Mouse (Mus musculus): ENCODE results near the gene Zbtb9. TPM values are rescaled to one million over a fixed set of nuclear protein-coding genes. Genes with fewer than 3 reads are reported as not detected.

Gene Zbtb9
- polyA plus RNA-seq, 1 experiment from 2014 or later: 17.8 TPM

DNA sequence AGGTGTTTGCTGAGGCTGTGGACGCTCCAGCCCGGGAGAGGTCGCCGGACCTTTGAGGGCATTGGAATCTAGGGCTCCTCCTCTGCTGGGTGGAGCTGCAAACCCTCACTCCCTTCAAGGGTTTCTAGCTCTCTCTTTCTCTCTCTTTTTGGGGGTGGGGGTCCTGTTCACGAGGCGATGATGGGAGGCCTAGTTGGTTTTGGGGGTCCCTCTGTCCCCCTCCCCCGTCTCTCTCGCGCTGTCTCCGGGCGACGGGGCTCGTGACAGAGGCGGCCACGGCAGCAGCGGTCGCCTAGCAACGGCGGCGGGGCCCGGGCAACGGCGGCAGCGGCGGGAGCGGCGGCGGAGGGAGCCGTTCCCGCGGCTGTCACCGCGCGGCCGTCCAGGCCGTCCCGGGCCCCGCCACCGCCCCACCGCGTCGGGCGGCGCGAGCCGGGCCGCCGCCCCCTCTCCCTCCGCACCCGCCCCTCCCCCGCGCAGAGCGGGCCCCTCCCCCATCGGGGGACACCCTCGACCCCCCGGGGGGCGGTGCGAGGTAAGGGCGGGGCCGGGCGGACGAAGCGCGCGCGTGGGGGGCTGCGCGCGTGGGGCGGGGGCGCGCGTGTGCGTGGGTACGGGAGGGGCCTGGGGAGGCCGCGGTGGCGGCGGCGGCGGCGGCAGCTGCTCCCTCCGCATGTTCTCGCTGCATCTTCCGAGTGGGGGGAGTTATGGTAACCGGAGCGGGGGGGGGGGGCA is 24.5 kb upstream of the Zbtb9 start:
- no peaks in the 10 kb centered on the region; the same call in 1 of the 2 replicates for H3K27me3 ChIP-seq
- H3K9me3 ChIP-seq: no peaks in the 10 kb centered on the region
- H3K27ac ChIP-seq: peak overlapping the region; percentile 81
- peaks cover 71% of the 10 kb centered on the region for H3K4me1 ChIP-seq (replicated peaks)
- peak overlapping the region; percentile 85 for H3K4me3 ChIP-seq (replicated peaks)
- peak overlapping the region; percentile 87 for H3K9ac ChIP-seq (replicated peaks)
- peak overlapping the region; percentile 98 for H3K4me2 ChIP-seq
- ATAC-seq (ENCODE audit: insufficient number of reproducible peaks, insufficient read depth, low FRiP score, low TSS enrichment, low read depth): no peak
- under 1% methylated on average over 26 of the region's 87 CpGs for WGBS
- H3K36me3 ChIP-seq: peaks cover 6% of the 10 kb centered on the region; the same call in 1 of the 2 replicates

DNA sequence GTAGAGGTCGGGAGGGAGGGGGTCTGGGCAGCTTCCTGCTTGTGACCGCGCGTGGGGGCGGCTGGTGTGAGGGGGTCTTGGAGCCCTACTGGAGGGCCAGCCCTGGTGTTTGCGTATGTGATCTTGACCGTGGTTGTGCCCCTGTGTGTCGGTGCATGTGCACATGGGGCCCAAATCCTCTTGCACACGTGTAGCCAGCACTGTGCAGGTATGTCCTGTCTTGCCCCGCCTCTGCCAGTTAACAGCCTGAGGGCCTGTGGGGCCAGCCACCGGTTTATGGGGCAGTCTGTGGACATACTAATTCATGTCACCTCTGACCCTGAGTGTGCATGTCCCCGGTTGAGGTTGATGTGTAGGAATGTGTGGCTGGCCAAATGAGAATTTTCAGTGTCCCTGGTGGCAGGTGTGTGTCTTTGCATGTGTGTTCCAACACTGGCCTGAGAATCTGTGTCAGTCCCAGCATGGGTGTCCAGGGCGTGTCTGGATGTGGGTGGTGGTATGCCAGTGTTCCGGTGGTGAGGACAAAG is 23.9 kb upstream of the Zbtb9 start:
- Histone ChIP-seq H3K27ac (peak overlapping the region; percentile 81), H3K4me3 (replicated peaks) (peak overlapping the region; percentile 85), H3K4me2 (peak overlapping the region; percentile 98), H3K9ac (replicated peaks) (peak overlapping the region; percentile 87), H3K36me3 (peaks cover 6% of the 10 kb centered on the region; the same call in 1 of the 2 replicates), H3K9me3 (no peaks in the 10 kb centered on the region), H3K27me3 (no peaks in the 10 kb centered on the region; the same call in 1 of the 2 replicates), H3K4me1 (replicated peaks) (peaks cover 78% of the 10 kb centered on the region)
- WGBS: 7% methylated on average over 13 of the region's 14 CpGs
- ATAC-seq (ENCODE audit: insufficient number of reproducible peaks, insufficient read depth, low FRiP score, low TSS enrichment, low read depth): 0 out of 2 replicates have a peak, but pooled peaks have one; percentile 20

DNA sequence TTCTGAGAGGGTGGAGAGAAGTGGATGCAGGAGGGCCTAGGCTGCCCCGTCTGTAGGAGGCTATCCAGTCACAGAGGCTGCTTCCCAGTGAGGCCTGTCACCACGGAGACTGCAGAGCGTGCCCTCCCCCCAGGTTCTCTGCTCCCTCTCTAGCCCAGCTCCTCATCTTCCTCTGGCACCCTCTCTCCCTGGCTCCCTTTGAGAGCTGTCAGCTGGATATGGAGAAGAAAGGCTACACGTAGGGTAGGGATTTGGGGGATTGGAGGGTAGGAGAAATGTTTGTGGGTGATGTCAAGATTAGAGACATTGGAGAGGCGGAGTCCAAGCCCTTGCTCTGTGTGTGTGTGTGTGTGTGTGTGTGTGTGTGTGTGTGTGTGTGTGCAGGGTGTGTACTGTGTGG is 23.1 kb upstream of the Zbtb9 start:
- H3K4me2 ChIP-seq: peak overlapping the region; percentile 98
- H3K27me3 ChIP-seq: no peaks in the 10 kb centered on the region; the same call in 1 of the 2 replicates
- H3K4me3 ChIP-seq (replicated peaks): peak overlapping the region; percentile 85; the same call in 1 of the 2 replicates
- H3K4me1 ChIP-seq (replicated peaks): peaks cover 78% of the 10 kb centered on the region
- peaks cover 6% of the 10 kb centered on the region for H3K36me3 ChIP-seq
- no peak for ATAC-seq (ENCODE audit: insufficient number of reproducible peaks, insufficient read depth, low FRiP score, low TSS enrichment, low read depth)
- no peaks in the 10 kb centered on the region for H3K9me3 ChIP-seq
- H3K27ac ChIP-seq: peak overlapping the region; percentile 81; the same call in 1 of the 2 replicates
- 43% methylated on average over 5 of the region's 5 CpGs for WGBS
- no peak overlapping the region for H3K9ac ChIP-seq (replicated peaks)

DNA sequence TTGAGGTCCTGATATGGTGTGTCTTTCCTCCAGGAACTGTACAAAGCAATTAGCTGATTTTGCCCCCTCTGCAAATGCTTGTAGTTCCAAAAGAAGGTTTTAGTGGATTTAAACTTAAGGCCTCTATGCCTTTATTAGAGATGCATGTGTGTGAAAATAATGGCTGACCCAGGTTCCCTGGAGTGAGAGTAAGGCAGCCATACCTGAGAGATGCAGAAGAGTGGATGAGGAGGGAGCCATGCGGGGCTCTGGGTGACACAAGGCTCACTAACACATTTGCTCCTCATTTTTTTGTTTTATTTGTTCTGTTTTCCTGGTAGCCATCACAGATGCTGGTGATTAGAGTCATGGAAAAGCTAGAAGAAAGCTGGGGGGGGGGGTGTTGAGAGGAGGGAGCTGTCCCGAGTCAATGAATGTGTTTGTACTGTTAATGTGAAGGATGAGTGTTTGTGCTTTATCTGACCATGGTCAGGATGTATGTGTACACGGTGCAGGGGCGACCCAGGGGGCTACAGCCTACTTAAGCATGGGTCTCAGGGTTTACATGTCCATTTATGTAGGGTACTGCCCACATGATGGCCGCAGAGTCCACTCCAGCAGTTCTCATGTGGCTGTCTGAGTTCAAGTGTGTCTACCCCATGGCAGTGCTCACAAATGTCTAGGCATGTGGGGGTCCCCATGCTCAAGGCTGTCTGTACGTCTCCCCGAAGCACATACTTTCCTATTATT is 22.2 kb upstream of the Zbtb9 start:
- no peaks in the 10 kb centered on the region for H3K9me3 ChIP-seq
- H3K4me1 ChIP-seq (replicated peaks): peaks cover 73% of the 10 kb centered on the region
- H3K36me3 ChIP-seq: peaks cover 13% of the 10 kb centered on the region
- H3K4me3 ChIP-seq (replicated peaks): peak overlapping the region; percentile 46
- peak overlapping the region; percentile 92 for H3K4me2 ChIP-seq
- H3K27me3 ChIP-seq: no peaks in the 10 kb centered on the region; the same call in 1 of the 2 replicates
- 25% methylated on average over 7 of the region's 7 CpGs for WGBS
- H3K9ac ChIP-seq (replicated peaks): no peak overlapping the region; the same call in 1 of the 2 replicates
- no peak for ATAC-seq (ENCODE audit: insufficient number of reproducible peaks, insufficient read depth, low FRiP score, low TSS enrichment, low read depth)
- H3K27ac ChIP-seq: peak overlapping the region; percentile 81

DNA sequence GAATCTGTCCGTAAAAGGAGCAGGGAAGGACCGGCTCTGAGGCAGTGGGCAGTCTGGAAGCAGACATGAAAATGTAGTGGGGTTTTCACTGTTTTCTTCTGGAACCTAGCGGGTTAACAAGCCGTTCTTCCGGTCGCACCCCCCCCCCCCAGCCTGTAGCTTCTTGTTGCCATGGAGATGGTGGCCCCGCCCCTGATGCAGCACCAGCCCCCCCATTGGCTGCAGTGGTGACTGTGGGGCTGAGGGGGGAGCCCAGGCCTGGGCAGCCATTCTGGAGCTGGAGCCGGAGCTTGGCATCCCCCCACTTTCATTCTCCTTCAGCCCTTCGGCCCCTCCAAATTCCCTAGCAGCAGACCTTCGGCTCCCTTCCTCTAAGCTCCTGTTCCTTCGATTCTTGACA is 21.6 kb upstream of the Zbtb9 start:
- Histone ChIP-seq H3K27ac (peak overlapping the region; percentile 81), H3K27me3 (no peaks in the 10 kb centered on the region; the same call in 1 of the 2 replicates), H3K4me3 (replicated peaks) (peak overlapping the region; percentile 46), H3K4me2 (peak overlapping the region; percentile 92), H3K4me1 (replicated peaks) (peaks cover 66% of the 10 kb centered on the region), H3K9ac (replicated peaks) (peak overlapping the region; percentile 66), H3K9me3 (no peaks in the 10 kb centered on the region), H3K36me3 (peaks cover 19% of the 10 kb centered on the region)
- ATAC-seq (ENCODE audit: insufficient number of reproducible peaks, insufficient read depth, low FRiP score, low TSS enrichment, low read depth): peak; percentile 41
- WGBS: under 1% methylated on average over 10 of the region's 11 CpGs

DNA sequence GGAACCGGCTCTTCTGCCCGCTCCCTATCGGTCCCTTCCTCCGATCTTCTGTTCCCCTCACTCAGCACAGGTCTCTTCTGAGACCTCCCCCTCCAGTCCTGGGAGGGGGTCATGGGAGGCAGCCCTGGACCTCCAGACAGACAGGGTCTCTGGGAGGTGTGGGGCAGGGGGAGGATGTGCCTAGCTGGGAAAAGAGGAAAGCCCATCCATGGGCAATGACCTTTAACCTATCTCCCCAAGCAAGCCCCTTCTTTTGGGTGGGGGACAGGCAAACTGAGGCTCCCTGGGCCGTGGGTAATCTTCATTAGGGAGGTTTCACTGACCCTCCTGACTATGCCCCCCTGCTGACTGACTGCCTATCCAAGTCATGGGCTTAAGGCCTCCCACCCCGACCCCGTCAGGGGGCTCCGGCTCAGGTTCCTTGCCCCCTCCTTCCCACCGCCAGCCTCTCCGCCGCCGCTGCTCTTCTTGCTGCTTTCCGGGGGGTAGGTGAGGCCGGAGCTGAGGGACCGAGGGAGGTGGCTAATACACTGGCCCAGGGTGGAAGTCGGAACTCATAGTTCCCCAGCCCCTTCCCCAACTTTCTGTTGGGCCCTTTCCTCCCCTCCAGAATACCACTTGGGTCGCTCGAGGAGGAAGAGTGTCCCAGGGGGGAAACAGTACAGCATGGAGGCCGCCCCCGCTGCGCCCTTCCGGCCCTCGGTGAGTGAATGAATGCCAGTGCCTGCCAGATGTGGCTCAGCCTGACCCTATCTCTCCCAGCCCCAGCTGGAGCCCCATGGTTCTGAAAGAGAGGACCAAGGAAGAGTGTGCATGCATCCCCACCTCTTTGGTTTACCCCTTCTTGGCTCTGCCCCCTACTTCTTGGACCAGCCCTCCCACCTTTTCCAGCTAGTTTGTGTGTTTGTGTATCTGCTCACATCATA is 20.8 kb upstream of the Zbtb9 start:
- Histone ChIP-seq H3K4me3 (replicated peaks) (peak overlapping the region; percentile 46), H3K9me3 (no peaks in the 10 kb centered on the region), H3K4me1 (replicated peaks) (peaks cover 58% of the 10 kb centered on the region), H3K27ac (peak overlapping the region; percentile 81), H3K4me2 (peak overlapping the region; percentile 92), H3K27me3 (no peaks in the 10 kb centered on the region; the same call in 1 of the 2 replicates), H3K9ac (replicated peaks) (peak overlapping the region; percentile 66), H3K36me3 (peaks cover 27% of the 10 kb centered on the region)
- ATAC-seq (ENCODE audit: insufficient number of reproducible peaks, insufficient read depth, low FRiP score, low TSS enrichment, low read depth): peak; percentile 45; the same call in 1 of the 2 replicates
- WGBS: 4% methylated on average over 22 of the region's 23 CpGs

DNA sequence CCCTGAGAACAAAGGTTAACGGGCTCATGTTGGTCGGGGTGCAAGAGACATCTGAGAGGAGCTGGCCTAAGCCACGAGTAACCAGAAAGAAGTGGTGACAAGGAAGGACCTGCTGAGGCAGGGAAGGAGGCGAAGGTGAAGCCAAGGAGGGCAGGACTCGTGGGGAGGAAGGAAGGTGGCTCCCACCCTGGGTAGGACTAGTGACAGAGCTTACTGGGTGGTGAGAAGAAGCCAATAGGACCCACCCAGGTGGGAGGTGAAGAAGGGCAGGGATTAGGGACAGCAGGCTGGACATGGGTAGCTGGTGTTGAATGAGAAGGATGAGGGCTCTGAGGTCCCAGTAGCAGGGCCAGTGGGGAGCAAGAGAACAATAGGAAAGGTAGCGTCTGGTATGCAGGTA is 19.8 kb upstream of the Zbtb9 start:
- H3K27me3 ChIP-seq: no peaks in the 10 kb centered on the region; the same call in 1 of the 2 replicates
- H3K4me1 ChIP-seq (replicated peaks): peaks cover 52% of the 10 kb centered on the region
- H3K9me3 ChIP-seq: no peaks in the 10 kb centered on the region
- peak overlapping the region; percentile 46 for H3K4me3 ChIP-seq (replicated peaks)
- 22% methylated on average over 6 of the region's 6 CpGs for WGBS
- H3K4me2 ChIP-seq: peak overlapping the region; percentile 92
- peaks cover 37% of the 10 kb centered on the region for H3K36me3 ChIP-seq
- H3K9ac ChIP-seq (replicated peaks): peak overlapping the region; percentile 66
- H3K27ac ChIP-seq: 0 out of 2 replicates have a peak overlapping the region, but pooled peaks have one; percentile 81
- ATAC-seq (ENCODE audit: insufficient number of reproducible peaks, insufficient read depth, low FRiP score, low TSS enrichment, low read depth): no peak

DNA sequence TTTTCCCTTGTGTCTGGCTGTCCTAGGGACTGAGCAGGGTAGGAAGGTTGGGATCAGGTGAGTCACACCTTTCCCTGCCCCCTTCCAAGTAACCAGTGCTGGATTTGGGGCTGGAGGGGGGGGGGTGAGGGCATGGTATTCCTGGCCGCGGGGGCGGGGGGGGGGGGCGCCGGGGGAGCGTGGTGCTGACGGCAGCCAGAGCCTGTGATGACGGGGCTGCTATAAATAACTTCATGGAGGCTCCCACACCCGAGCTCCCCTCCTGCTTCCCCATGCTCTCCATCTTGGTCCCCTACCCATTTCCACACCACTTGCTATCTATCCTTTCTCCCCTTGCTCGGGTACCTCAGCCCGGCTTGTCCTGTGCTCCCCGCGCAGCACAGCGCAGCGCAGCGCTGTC is 19.2 kb upstream of the Zbtb9 start:
- Histone ChIP-seq H3K27ac (peak overlapping the region; percentile 72), H3K4me2 (peak overlapping the region; percentile 92), H3K9me3 (no peaks in the 10 kb centered on the region), H3K4me3 (replicated peaks) (peak overlapping the region; percentile 46), H3K9ac (replicated peaks) (peak overlapping the region; percentile 66), H3K27me3 (no peaks in the 10 kb centered on the region; the same call in 1 of the 2 replicates), H3K36me3 (peaks cover 43% of the 10 kb centered on the region), H3K4me1 (replicated peaks) (peaks cover 51% of the 10 kb centered on the region)
- 17% methylated on average over 11 of the region's 16 CpGs for WGBS
- no peak for ATAC-seq (ENCODE audit: insufficient number of reproducible peaks, insufficient read depth, low FRiP score, low TSS enrichment, low read depth)

DNA sequence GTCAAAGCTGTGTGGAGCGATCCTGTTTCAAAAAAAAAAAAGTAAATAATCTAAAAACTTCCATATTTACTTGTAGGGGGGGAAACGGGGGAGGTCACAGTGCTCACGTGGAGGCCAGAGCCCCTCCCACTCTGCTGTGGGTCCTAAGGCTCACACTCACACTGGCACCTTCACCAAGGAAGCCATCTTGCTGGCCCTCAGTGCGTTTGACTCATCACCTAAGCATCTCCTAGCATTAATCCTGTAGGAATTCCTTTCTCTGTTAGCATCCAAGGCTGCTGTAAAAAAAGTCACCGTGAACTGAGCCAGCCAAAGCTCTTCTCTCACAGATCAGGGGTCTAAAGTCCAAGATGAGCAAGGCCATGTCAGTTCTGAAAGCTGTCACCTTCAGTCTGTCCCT is 16.7 kb upstream of the Zbtb9 start:
- Histone ChIP-seq H3K36me3 (peaks cover 68% of the 10 kb centered on the region), H3K27ac (no peak overlapping the region), H3K4me1 (replicated peaks) (peaks cover 25% of the 10 kb centered on the region), H3K4me3 (replicated peaks) (no peak overlapping the region), H3K9me3 (no peaks in the 10 kb centered on the region), H3K9ac (replicated peaks) (no peak overlapping the region), H3K4me2 (no peak overlapping the region), H3K27me3 (no peaks in the 10 kb centered on the region; the same call in 1 of the 2 replicates)
- 87% methylated on average over 5 of the region's 5 CpGs for WGBS
- no peak for ATAC-seq (ENCODE audit: insufficient number of reproducible peaks, insufficient read depth, low FRiP score, low TSS enrichment, low read depth)

DNA sequence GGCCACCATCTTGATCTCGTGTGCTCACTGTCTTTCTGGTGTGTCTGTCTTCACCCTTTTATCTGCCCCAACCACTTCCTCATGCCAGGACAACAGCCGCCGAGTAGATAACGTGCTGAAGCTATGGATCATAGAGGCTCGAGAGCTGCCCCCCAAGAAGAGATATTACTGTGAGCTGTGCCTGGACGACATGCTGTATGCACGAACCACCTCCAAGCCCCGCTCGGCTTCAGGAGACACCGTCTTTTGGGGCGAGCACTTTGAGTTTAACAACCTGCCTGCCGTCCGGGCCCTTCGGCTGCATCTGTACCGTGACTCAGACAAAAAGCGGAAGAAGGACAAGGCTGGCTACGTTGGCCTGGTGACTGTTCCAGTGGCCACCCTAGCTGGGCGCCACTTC is 16.1 kb upstream of the Zbtb9 start:
- Histone ChIP-seq H3K4me1 (replicated peaks) (peaks cover 23% of the 10 kb centered on the region), H3K36me3 (peaks cover 74% of the 10 kb centered on the region), H3K27ac (no peak overlapping the region), H3K27me3 (no peaks in the 10 kb centered on the region; the same call in 1 of the 2 replicates), H3K9me3 (no peaks in the 10 kb centered on the region), H3K4me3 (replicated peaks) (no peak overlapping the region), H3K9ac (replicated peaks) (no peak overlapping the region), H3K4me2 (no peak overlapping the region)
- 95% methylated on average over 18 of the region's 18 CpGs for WGBS
- ATAC-seq (ENCODE audit: insufficient number of reproducible peaks, insufficient read depth, low FRiP score, low TSS enrichment, low read depth): no peak
